Mouse (Mus musculus): ENCODE measurements at regions not wholly inside any gene's neighbourhood (a gene's known extent, or its start where the extent isn't known, plus 50 kb on each side); places are given as distances from the start of the nearest gene placed in this dataset.

DNA sequence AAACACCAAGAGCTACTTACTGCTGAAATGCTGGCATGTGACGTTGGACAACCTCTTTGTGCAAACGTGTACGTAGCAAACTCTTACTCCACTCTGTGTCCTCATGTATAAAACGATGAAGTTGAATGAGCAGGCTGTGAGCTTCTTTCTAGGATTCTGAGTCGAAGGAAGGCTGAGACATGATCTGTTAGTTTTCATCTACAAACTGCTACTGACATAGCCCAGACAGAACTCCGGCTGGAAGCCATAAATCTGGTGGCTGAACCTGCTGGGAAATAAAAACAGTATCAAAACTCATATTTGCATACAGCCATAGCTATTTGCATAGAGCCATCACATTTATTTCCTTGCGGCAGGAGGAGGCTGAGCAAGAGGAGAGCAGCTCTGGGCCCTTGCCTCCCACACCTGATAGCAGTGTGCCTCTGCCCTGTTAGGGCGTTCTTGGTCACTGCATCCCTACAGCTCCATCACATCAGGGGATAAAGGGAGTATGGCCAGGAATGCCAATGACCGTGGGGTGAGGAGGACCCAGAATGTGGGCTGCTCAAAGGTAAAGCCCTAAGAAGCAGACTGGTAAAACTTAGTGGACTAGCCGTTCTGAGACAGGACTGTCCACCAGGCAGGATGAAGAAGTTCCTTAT, 206.8 kb upstream of the Ppp2r3a start:
- in situ Hi-C loops (cut with MseI, MboI): no loop called here

DNA sequence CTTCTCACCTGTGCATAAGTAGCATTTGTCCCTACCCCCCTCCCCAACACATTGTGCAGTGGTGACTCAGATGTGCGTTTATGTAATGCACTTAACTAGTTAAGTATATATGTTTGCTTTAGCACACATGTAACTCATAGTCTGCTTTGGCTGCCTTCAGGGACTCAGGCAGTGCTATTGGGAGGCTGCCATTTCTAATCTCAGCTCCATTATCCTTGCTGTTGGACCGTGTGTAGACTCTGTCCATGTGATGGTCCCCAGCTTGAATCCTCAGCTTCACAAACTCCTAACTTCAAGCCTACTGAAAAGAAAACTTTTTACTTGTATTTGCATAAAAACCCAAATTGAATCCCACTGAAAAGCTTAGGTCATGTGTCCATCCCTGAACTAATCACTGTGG, 194.7 kb upstream of the Ppp2r3a start:
- in situ Hi-C loops (cut with MseI, MboI): no loop called here

DNA sequence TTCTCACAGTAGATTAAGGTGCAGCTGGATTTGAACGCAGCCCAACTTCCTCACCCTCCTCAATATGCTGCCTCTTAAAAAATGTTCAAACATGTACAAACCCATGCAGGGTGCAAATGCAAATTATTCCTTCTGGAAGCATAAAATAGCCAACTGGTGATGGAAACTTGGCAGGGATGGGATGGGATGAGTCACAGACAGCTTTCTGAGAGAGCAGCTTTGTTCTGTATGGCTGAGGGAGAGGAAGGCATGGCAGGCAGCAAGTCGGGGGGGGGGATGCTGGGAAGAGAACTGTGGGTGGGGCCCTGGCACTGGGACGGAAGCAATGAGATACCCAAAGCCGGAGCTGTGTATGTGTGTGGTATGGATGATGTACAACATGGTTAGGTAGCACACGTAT, 194.2 kb upstream of the Ppp2r3a start:
- in situ Hi-C loops (cut with MseI, MboI): no loop called here

GRCm38 (mm10) chr9:101445293-101445692, 193.7 kb upstream of the Ppp2r3a start:
- in situ Hi-C loops (cut with MseI, MboI): no loop called here

- in situ Hi-C loops (cut with MseI, MboI): no loop called here
These were observed 188.3 kb upstream of the Ppp2r3a start for GRCm38 (mm10) chr9:101439856-101440255.

DNA sequence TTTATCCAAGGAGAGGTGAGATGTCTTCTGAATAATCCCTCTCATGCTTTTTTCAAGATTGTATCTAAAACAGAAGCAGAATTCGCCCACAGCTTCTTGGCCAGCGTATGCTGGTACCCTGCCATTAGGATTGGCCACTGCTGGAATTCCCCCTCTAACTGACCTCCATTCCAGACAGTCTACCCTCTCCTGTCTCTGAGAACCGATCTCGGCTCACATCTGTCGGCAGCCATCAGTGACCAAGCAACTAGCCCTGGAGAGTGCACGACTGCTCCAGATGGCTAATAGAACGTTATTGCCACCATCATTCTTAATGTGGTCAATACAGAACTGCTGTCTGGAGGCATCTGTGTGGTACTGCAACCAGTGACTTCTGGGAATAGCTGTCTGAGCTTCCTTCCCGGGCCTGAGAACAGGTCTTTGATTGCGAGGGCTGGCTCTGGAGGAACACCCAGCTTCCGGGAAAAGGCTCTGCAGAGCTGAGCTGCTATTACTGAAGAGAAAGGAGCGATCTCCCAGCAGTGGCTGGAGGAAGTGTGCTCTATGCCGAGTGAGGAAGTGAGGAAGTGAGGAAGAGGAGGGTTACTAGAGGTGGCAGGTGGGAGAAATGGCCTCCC, 187.1 kb upstream of the Ppp2r3a start:
- in situ Hi-C loops (cut with MseI, MboI): no loop called here

DNA sequence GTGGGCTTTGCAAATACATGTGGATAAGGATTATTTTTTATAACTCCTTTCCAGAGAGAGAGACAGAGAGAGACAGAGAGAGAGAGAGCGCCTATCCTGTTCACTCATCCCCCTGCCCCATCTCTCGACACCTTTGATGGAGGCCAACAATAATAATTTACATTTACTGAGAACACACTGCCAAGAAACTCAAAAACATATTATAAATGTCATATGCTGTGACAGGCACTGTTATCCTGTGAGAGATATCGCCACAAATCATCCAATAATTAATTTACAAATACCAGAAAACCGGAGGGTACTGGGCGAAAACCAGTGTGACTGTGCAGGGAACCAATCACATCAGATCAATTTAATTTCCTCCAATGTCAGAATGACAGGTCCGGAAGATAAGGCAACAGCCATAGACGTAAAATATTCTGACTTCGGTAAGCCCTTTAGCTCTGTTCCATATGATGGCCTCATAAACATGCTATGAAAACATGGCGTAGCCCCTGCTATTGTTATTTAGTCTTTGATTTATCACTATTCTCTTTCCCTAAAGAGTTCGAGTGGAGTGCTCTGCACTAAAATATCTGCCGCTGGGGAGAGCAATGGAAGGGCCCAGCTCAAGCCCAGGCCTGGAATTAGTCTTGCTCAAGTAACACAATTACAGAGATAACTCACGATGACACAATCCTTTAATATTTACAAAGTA, 173.5 kb upstream of the Ppp2r3a start:
- in situ Hi-C loops (cut with MseI, MboI): no loop called here

GRCm38 (mm10) chr9:101423041-101423440, 171.4 kb upstream of the Ppp2r3a start:
- in situ Hi-C loops (cut with MseI, MboI): no loop called here

DNA sequence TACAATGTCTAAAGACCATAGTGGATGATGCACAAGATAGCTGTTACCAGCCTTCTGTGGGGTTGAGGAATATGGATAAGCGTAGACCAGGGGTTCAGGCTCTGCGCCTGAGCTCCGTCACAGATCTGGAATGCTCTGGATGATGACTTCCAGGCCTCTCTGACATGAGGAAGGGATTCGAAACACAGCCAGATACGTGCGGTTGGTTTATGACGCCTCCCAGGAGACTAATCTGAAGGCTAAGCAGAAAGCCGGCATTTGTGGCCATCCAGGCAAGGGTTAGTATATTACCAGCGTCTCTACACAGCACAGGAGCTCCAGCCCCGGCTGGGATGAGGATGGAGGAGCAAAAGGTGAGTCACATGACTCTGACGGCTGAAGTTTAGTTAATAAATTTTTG, 170.4 kb upstream of the Ppp2r3a start:
- in situ Hi-C loops (cut with MseI, MboI): no loop called here

DNA sequence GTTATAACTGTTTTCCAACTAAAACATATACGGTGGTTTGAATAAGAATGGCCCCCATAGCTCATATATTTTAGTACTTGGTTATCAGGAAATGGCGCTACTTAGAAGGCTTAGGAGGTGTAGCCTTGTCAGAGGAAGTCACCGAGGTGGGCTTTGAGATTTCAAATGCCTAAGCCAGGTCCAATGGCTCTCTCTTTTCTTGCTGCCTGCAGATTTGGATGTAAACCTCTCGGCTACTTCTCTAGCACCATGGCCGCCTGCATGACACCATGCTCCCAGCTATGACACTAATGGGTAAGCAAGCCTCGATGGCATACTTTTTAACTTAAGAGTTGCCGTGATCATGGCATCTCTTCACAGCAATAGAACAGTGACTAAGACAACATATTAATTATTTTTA, 169.5 kb upstream of the Ppp2r3a start:
- in situ Hi-C loops (cut with MseI, MboI): no loop called here

DNA sequence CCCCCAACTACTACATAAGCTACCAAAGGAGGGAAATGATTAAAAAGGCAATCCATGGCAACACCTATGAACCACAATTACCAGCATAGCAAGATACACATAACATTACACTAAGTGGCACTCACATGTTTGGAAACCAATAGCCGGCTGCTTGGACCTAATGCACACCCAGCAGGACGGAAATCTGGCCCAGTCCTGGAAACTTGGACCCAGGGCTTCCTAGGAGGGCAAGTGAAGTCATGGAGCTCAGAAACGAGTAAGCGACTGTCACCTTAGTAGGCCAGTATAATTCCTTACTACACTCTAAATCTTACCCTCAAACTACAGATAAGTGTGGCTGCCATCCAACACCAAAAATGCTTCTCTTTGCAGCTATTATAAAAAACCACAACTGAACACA, 168.6 kb upstream of the Ppp2r3a start:
- in situ Hi-C loops (cut with MseI, MboI): no loop called here

DNA sequence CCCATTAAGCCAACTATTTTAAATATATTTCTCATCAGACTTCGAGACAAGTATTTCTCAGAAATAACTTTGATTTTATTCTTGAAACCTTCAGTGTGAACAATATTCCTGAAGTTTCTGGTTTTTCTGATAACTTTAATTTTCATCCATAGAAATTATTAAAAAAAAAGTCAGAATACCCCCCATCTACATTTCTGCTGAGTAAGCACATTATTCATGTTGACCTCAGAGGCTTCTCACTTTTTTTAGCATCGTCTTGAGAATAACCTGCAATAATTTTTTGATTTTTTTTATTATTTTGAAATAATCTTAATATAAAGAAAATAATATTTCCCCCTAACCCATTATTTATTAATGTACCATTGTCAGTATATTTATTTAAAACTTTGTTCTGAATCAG, 166.1 kb upstream of the Ppp2r3a start:
- in situ Hi-C loops (cut with MseI, MboI): no loop called here

DNA sequence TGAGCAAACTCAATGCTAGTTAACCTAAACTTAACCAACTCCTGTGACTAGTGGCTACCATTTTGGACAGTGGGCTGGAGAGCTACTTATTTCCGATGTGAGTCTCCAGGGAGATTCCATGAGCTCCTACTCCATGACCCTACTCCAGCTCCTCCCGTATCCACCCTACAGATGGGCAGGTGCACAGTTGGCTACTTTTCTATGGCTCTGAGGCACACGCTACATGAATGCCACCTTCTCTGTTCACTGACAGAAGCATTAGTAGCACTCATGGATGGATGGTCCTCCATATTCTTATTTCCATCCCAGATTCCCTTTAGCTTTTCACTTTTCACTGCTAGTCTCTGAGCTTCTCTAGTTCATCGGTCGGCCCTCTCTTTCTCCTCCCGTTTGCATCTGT, 164.7 kb upstream of the Ppp2r3a start:
- in situ Hi-C loops (cut with MseI, MboI): no loop called here

GRCm38 (mm10) chr9:101413071-101413633, 161.6 kb upstream of the Ppp2r3a start:
- in situ Hi-C loops (cut with MseI, MboI): no loop called here

DNA sequence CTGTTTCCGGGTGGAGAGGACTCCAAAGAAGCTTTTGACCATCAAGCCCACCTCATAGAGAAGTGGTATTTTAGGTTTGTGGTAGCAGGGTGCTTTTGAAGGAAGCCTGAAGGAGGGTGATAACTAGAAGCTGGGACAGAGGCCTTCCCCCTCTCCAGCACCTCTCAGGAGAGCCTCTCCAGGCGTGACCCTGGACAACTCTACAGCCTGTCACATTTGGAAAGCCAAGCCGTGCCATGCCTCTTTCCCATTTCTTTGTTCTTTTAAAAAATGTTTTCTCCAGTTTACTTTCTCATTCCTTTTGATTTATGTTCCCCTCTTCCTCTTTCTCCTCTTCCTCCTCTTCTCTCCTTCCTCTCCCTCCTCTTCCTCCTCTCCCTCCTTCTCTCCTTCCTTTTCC, 160.4 kb upstream of the Ppp2r3a start:
- in situ Hi-C loops (cut with MseI, MboI): no loop called here

DNA sequence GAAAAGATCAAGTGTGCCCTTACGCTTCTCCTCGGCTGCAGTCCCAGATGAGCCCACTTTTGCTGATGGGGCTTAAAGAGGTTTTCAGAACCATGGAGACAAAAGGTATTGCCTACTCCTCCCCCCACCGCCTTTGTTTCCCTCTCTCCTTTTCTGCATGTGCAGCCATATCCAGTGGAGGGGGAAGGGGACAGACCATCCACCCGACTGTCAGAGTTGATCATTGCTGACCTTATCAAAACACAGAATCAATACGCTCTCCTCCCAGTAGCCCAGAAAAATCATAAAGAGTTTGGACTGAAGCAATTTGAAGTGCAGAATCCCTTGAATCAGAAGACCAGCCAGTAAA, 159.9 kb upstream of the Ppp2r3a start:
- in situ Hi-C loops (cut with MseI, MboI): no loop called here

GRCm38 (mm10) chr9:101410783-101411531, 159.4 kb upstream of the Ppp2r3a start:
- in situ Hi-C loops (cut with MseI, MboI): no loop called here

DNA sequence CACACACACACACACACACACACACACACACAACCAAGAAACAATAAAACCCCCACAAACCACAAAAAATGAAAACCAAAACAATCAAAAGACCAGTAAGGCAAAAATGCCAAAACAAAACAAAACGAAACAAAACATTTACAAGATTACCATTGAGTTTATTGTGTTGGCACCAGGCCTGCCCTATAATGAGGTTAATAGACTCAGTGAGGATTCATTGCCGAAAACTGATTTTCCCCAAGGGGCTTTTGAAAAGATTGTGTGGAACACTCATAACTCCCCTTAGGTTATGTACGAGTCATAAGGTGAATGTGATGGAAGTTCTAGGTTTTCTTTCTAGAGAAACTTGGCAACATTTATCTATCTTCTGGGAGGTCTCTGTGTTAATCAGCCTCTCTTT, 158.8 kb upstream of the Ppp2r3a start:
- in situ Hi-C loops (cut with MseI, MboI): no loop called here

DNA sequence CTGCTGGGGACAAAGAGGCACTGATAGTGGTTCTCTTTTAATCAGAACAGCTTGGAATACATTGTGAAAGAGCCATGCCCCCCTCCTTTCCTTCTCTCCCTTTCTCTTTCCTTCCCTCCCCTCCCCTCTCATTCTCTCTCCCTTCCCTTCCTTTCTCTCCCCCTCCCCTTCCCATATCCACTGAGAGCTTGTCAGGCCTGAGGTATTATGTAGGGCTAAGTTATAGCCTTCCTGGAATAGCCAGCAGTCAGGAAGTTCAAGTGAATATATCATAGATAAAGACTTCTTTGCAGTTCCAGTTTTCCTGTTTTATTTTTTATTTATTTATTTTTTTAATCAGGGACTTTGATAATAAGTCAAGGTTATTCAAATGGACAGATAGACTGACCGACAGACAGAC, 156.5 kb upstream of the Ppp2r3a start:
- in situ Hi-C loops (cut with MseI, MboI): no loop called here

DNA sequence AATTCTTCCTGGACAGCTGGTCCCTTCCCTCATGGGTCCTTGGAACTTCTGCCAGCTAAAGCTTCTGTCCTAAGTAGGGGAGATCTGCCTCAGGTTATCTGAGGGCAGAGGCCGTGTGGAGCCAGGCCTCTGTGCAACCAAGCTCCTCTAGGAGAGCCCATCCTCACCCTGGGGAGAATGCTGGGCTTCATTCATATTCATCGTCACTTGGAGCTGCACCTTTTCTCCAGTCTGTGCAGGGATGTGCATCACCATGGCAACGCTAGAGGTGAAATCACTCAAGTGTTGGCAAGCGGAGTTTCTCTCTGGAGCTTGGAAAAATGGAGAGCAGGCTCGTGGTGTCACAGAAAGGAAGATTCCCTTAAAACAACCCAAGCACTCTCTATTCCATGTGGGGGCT, 155.5 kb upstream of the Ppp2r3a start:
- in situ Hi-C loops (cut with MseI, MboI): no loop called here

- in situ Hi-C loops (cut with MseI, MboI): no loop called here
These were observed 153.0 kb upstream of the Ppp2r3a start for GRCm38 (mm10) chr9:101404441-101405081.

DNA sequence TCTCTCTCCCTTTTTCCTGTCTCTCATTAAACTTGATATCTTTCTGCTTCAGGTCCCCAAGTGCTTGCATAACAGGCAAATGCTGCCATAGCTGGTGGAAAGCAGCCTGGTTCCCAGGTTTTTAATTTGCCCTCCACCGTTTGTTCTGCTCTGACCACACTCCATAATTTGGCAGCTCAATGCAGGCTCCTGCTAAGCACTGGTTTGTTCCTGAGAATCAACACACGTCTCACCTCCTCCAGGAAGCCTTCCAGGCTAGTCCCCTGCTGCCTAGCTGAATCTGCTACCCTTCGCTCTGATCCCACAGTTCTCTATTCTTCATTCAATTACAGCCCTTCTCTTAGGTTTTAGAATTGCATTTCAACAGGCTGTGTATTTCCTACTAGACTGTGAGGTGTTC, 152.4 kb upstream of the Ppp2r3a start:
- in situ Hi-C loops (cut with MseI, MboI): no loop called here

Data from mouse trophoblast stem cell (cell line).